Mouse (Mus musculus): Measurements from ENCODE around the gene Fbxo24.

The Fbxo24 gene

DNA sequence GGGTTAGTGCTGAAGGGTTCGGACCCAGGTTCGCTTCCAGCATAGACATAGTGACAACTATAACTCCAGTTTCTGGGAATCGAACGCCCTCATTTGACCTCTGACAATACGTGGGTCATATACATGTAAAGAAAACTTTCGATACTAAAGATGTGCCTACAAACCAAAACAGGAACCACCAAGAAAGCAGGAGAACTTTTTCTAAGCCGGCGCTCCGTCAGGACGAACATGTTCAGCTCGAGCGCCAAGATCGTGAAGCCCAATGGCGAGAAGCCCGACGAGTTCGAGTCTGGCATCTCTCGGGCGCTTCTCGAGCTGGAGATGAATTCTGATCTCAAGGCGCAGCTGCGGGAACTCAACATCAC is 27.5 kb downstream of the Fbxo24 start:
- peak; percentile 49 for DNase-seq (ENCODE audit: low read depth, low spot score)

DNA sequence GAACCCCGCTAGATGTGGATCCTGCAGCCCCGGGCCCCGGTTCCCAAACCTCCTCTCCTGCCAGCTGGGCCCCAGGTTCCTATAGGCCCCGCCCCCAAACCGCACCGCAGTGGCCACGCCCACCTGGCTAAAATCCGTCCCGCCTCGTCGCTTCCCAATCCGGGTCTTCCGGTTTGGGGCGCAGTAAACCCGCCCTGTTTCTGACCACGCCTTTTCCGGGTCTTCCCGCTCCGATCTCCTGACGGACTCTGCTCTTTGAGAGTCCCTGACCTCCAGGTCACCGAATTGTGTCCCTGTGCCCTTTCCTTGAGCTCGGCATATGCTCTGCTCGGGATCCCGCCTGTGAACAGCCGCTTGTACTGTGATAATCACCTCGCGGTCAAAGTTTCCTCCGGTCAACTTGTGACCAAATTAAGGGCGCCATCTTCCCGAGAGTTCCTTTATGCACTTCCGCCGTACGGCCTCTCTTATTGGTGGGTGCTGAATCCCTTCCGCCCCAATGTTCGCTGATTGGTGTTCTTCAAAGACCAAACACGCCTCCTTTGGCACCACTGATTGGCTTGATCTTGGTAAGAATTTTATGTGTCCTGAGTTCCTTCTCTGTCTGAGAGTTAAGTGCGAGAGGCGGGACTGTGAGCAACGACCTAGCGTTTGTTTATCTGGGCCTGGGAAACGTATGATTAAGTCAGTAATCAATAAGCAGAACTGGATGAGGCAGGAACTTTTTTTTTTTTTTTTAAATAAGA is 28.0 kb downstream of the Fbxo24 start, which contains the start of gene Mospd3:
TSS of gene Mospd3 (minus strand) at position 440 of the 746 bp plus-strand sequence.
- peak; percentile 97 for DNase-seq (ENCODE audit: low read depth, low spot score)

DNA sequence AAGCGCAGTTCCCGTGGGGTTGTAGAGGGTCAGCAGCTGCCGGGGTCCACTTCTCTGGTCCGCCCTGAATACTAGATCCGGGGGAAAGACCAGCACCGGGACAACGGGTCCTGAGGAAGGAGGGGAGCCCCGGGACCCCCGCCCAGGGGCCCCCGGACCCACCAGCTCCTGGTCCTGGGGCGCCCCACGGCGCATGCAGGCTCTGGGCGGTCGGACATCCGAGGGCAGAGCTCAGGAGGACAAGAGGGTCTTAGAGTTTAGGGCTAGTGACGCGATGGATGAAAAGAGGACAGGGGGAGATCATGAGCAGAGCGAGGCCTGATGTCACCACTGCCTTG is 28.6 kb downstream of the Fbxo24 start:
- no peak for DNase-seq (ENCODE audit: low read depth, low spot score)

DNA sequence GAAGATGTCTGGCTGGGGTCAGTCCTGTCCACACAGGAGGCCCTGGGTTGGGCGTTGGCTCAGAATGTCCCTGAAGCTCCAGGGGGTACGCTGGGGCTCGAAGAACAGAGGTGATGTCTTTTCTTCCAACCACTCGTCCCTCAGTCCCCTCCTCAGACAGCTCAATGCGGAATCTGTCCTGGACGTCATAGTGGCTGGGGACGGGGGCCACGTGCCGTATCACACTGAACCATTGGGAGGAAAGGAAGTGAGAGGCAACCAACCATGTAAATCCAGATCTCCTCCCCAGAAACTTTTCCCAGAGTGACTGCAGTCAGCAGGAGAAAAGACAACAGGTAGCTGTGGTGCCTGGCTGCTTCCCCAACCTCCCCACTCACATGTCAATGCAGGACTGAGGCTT is 29.2 kb downstream of the Fbxo24 start:
- peak; percentile 30 for DNase-seq (ENCODE audit: low read depth, low spot score)

DNA sequence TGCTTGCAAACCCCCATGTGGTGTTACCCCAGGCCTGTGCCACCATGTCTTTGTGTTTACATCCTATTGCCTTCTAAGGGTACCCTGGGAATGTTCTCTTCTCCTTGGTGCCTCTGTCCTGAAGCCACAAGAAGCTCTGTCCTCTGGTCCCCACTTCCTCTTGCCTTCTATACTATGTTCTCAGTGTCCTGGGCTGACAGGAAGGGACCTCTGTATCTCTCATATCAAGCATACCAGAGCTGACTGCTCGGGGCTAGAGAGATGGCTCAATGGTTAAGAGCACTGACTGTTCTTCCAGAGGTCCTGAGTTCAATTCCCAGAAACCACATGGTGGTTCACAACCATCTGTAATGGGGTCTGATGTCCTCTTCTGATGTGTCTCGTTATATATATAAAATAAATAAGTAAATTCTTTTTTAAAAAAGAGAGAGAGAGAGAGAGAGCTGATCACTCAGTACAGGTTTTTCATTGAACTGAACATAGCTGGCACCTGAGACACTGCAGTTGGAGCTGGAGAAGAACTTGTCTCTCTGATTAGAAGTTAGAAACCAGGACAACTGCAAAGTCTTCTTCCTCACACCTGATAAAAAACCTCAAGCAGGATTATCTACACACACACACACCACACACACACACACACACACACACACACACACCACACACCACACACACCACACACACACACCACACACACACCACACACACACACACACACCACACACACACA is 30.5 kb downstream of the Fbxo24 start:
- no peak for DNase-seq (ENCODE audit: low read depth, low spot score)

DNA sequence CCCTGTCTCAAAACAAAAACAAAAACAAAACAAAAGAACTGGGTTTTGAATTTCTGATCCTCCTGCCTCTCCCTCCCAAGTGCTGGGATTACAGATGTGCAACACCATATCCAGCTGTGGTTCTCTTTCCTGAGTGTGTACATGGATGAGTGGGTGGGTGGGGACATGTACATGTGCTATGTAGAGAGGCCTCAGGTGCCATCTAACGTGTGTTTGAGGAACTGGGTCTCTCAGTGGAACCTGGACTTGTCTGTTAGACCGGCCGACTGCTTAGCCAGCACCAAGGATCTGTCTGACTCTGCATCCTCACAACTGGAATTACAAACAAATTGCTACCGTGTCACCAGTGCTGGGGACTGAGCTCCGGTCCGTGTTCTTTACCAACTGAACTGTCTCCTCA is 31.2 kb downstream of the Fbxo24 start:
- DNase-seq (ENCODE audit: low read depth, low spot score): no peak

DNA sequence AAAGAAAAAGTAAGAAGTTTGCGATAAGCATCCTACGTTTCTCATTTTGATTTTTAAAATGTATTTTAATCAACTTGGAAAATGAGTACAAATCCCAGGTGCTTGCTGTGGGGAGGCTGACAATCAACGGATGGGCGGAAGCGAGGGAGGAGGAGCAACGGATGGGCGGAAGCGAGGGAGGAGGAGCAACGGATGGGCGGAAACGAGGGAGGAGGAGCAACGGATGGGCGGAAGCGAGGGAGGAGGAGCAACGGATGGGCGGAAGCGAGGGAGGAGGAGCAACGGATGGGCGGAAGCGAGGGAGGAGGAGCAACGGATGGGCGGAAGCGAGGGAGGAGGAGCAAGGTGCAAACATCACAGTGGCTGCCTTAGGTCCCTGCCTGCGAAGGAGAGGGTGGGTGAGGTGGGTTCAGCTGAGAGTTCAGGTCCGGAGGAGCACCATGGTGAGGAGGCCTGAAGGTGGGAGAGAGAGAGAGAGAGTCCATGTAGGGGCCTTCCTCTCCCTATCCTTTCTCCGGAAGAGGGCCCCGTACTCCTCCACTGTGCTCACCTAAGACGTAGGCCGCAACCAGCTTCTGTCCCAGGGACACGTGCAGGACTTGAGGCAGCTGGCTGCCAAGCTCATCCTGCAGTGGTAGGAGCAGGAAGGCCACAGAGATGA is 32.1 kb downstream of the Fbxo24 start:
- peak; percentile 90 for DNase-seq (ENCODE audit: low read depth, low spot score)

DNA sequence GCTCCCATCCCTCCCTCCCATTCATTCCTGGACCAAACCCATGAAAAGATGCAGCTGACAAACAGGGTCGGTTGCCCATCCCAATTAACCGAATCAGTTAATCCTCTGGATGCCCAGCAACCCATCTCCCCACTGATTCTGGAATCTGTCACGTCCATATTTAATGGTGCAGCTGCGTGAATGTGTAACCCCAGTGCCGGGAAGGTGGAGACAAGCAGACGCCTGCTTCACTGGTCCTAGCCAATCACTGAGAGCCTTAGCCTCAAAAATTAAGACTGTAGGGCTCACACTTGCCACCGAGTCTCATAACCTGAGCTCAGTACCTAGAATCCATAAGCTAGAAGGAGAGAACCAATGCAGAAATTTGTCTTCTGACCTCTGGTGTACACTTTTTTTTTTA is 32.9 kb downstream of the Fbxo24 start:
- DNase-seq (ENCODE audit: low read depth, low spot score): no peak

DNA sequence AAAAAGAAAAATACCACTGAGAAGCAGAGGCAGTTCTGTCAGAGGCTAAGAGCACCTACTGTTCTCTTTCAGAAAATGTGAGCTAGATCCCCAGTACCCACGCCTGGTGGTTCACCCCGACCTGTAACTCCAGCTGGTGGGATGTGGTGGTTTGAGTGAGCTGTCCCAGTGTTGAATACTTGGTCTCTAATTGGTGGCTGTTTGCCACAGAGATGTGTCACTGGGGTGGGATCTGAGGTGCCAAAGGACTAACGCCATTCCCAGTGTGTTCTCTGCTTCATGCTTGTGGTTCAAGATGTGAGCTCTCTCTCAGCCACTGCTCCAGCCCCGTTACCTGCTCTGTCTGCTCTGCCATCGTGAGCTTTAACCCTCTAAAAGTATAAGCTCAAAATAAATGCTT is 38.3 kb downstream of the Fbxo24 start:
- DNase-seq (ENCODE audit: low read depth, low spot score): no peak

DNA sequence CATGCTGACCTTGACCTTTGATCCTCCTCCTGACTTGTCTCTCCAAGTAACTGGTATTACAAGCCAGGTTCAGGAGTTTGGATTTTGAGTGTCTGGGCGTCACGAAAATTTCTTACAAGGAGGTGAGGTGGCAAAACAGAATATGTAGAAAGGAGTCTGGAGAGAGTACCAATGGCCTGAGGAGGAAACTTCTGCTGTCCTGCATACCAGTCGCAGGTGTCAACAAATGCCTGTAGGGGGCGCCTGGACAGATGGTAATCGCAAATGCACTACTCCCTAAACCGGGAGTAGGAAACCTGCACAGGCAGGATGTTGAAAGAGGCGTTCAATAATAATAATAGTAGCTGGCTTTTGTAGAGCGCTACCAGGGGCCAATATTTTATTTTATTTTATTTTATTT is 43.8 kb downstream of the Fbxo24 start:
- DNase-seq (ENCODE audit: low read depth, low spot score): peak; percentile 83

DNA sequence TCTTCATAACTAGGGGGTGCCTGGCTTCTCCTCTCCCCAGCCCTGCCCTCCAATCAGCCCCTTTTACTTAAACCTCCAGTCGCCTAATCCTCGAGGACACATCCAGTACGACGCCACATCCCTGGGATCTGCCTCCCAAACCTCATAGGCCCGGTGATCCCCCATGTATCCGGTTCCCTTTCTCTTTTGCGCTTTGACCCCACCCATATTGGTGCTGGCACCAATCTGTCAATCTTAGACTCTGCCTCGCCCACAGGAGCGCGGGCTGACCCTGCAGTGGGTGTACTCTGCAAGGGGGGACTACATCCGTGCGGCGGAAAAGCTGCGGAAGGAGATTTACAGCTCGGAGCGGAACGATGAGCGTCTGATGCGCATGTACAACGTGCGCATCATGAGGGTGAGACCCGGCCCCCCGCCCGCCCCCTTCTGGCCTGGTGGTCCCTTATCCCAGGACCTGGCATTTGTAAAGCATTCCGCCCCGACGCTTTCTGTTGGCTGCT is 45.1 kb downstream of the Fbxo24 start:
- DNase-seq (ENCODE audit: low read depth, low spot score): peak; percentile 44

DNA sequence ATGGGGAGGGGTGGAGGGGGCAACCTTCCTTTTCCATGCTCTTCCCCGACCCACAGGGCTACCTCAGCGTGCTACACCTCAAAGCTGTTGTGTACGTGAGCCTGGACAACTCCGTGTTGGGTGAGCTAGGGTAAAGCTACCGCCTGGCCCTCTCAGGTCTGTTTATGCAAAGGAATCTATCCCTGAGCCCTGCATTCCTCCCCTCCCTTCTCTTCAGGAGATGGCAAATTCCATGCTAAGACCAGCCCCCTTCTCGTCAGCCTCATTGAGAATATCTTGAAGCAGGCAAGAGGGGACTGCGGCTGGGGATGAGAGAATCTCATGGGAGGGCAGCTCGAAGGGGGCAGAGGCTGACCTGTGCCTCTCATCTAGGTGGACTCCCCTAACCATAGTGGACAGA is 46.1 kb downstream of the Fbxo24 start:
- no peak for DNase-seq (ENCODE audit: low read depth, low spot score)

DNA sequence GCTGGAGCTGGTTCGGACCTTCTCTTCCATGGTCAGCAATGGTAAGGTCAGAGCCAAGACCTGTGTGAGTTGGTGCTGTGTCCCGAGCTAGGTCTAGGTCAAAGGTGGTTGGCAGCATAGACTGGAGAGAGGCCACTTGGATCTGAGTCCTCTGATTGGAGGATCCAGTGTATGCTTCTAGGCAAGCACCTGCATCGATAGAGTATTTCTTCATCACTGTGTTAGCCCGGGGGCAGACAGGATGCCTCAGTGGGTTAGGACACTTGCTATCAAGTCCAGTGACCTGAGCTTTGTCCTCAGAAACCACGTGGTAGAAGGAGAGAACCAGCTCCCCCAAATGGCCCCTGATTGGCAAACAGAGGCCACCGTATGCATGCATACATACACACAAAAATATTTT is 48.6 kb downstream of the Fbxo24 start:
- no peak for DNase-seq (ENCODE audit: low read depth, low spot score)

DNA sequence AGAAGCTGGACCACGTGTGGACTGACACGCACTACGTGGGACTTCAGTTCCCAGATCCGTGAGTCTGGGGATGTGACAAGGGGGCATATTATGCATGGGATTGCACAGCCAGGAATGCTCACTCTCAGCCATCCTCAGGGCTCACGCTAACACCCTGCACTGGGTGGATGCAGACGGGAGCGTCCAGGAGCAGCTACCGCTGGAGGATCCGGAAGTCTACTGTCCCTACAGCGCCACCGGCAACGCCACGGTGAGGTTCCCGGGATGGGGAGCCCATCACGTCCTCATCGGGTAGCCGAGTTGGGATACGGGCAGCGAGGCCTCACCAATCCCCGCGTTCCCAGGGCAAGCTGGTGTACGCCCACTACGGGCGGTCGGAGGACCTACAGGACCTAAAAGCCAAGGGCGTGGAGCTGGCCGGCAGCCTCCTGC is 54.3 kb downstream of the Fbxo24 start:
- no peak for DNase-seq (ENCODE audit: low read depth, low spot score)

DNA sequence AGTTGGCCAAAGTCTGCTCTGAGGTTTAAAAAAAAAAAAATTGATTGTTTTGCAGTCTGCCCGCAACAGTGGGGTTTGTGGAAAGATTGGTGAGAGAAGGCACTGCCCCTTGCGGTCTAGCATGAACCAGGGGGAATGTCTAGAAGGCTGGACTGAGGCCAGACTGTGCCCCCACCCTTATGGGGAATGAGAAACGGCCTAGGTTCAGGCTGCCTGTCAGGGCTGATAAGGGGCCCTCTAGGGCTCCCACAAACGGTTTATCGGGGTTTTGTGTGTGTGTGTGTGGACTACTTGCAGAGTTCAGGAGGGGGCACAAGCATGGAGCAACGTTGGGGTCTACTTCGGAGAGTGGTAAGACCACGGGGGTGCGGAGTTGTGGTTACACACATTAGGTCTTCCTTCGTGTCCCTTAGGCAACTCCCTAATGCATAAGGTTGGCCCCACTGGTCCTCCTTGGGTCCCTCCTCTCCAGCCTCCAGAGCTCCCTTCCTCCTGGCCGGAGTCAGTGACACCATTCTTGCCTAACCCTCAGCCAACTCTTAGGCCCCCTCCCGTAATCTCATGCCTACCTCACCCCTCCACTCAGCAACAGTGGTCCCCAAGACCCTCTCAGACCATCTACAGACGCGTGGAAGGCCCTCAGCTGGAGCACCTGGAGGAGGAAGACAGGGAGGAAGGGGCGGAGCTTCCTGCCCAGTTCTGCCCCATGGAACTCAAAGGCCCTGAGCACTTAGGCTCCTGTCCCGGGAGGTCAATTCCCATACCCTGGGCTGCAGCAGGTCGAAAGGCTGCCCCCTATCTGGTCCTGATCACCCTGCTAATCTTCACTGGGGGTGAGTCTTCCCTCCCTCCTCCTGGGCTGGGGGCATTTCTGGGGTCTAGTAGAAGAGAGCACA is 57.9 kb downstream of the Fbxo24 start:
- no peak for DNase-seq (ENCODE audit: low read depth, low spot score)

DNA sequence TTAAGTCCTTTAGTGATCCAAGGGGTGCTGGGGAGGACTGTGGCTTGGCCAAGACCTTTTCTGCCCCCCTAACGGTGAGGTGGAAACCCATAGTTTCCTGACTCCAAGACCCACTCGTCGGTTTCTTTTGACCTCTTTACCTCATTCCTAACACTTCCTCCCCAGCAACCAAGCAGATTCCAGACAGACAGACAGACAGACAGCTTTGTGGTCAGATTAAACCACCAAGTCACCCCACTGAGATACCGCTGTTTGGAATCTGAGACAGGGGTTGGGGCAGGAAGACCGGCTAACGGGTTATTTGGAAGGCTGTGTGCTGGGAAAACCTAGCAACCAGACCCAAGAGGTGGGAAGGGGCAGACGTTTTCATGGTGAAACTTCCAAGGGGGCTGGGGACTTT is 58.6 kb downstream of the Fbxo24 start:
- DNase-seq (ENCODE audit: low read depth, low spot score): no peak

DNA sequence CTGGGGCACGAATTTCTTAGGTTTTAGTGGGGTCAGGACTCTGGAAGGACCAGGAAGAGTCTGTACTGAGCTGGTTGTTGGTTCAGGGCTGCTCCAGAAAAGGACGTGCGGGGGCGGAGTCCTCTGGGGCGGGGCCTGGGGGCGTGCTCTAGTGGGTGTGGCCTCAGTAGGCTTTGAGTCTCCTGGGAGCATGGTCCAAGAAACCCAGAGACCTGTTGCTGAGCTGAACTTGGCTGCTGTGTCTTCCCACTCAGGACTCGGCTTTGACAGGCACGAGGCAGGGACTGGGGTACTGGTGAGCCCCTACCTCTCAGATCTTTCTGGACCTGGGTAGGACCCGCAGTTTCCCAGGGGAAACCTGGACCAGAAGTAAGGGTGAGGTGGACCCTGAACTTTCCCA is 59.1 kb downstream of the Fbxo24 start, which contains the start of gene Tfr2:
TSS of gene Tfr2 (plus strand) at position 176 of the 400 bp plus-strand sequence.
- DNase-seq (ENCODE audit: low read depth, low spot score): peak; percentile 76

DNA sequence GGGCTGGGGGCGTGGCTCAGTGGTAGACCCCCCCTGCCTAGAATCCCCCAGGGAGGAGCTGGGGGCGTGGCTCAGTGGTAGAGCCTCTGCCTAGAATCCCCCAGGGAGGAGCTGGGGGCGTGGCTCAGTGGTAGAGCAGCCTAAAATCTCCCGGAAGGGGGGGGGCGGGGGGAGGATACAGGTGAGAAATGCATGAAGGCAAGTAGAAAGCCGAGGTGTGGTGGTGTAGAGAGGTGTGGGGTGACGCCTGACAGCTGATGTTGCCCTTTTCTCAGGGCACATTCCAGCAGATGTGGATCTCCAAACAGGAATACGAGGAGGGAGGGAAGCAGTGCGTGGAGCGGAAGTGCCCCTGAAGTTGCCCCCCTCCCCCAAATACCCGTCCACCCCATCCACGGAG is 59.8 kb downstream of the Fbxo24 start:
- peak; percentile 16 for DNase-seq (ENCODE audit: low read depth, low spot score)

DNA sequence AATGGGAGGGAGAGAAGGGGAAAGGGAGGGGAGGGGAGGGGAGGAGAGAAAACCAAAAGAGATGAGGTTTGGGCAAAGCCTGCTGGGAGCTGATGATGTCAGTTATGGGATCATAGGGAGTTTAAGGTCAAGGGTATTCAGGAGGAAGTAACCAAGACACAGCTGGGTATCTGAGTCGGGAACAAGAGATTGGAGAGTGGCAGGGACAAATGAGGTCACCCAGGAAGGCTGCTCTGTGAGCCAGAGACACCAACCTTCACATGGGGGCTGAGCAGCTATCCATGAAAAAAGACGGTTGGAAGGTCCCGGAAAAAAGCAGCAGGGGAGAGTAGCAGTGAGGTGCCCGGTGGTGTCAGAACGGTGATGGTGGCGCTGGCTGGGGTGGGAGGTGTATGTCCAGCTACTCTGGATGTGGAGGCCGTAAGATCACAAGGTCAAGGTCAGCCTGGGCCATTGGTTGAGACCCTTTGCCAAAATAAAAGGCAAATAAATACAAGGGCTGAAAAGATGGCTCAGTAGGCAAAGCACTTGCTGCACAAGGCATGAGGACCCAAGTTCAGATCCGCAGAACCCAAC is 60.5 kb downstream of the Fbxo24 start:
- no peak for DNase-seq (ENCODE audit: low read depth, low spot score)

DNA sequence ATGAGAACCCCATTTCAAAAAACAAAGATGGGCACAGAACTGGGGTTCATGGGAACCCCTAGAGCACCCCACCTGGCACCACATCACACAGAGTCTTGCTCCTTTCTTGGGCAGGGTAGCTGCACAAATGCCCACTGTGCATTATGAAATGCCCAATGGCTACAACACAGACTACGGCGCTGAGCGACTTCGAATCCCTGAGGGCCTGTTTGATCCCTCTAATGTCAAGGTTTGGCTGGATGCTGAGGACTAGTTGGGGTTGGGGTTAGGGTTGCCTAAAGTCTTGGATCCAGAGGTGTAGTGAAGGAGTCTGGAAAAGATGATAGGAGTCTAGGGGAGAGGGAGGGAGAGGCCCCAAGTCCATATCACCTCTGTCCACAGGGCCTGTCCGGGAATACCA is 62.4 kb downstream of the Fbxo24 start:
- no peak for DNase-seq (ENCODE audit: low read depth, low spot score)

DNA sequence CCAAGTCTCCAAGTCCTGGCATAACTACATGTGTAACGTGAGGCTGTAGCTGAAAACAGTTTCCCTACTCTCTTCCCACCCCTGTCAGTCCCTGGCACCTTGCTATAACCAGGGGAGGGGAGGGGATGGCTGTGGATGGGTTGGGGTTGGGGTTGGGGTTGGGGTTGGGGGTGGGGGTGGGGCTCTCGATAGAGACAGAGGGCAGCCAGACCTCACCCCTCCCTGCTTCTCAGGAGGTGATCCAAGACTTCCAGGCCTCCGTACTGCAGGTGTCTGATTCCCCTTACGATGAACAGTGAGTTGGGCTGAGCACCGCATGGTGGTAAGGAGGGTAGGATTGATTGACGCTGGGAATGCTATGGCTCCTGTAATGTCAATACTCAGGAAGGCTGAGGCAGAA is 63.1 kb downstream of the Fbxo24 start:
- DNase-seq (ENCODE audit: low read depth, low spot score): no peak
